Mouse (Mus musculus) left cerebral cortex, postnatal 14 days (tissue): Measurements from ENCODE around the gene Srgap3. TPM values are rescaled to one million over a fixed set of nuclear protein-coding genes. Genes with fewer than 3 reads are reported as not detected.
"Not testable (repeated sequence)": the region's sequence is repeated elsewhere in the genome, so short reads cannot be mapped to it uniquely, and the experiment has no call there.

Experiments used
- DNase-seq, 2 experiments: peaks; one replicate each; pipeline ENCODE4 v3.0.0; 2021 to 2022; ENCODE audit warnings: low spot score in 2 of 2, mixed read lengths in 1 of 2
- intact Hi-C: fragments of 180-260 bp; cut with DNase I; formaldehyde crosslinking; loops from one replicate; pipeline ENCODE4 v1.15.1; 2025
- total RNA-seq, 2 experiments: library from RNA; stranded (reverse); gene quantifications; 2 replicates each; pipeline ENCODE4 v1.2.3; 2021

Srgap3 gene
- total RNA-seq, 2 experiments from 2014 or later, result 212 to 222 TPM

DNA sequence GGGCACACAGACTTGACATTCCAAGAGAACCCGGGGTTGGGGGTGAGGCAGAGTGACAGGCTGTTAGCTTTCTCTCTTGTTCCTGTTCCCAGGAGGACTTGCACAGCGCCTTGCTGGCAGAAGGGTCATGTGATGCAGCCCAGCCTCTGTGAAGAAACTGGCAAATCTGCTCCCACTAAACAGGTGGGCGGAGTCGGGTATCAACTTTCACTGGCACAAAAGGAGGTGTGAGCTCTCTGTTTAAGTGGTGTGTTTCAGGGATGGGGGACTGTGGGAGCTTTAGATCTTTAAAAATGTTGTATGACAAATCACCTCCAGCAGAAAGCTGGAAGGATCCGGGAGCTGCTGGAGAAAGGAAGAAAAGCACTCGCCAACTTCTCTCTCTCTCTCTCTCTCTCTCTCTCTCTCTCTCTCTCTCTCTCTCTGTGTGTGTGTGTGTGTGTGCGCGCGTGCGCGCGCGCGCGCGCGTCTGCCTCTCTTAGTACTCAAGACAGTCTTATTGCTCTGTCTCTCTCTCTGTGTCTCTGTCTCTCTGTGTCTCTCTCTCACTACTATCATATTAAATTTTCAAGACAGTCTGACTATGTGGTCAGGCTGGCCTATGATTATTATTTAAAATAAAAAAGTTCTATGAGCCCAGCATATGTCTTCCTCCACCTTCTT, 218.2 kb downstream of the Srgap3 start:
- intact Hi-C loops, result loop anchor here (5.0 kb wide), 1 partner anchor 198 kb away; no protein-coding TSS in a partner anchor
- peak; percentile 78 to 94 for DNase-seq

GRCm38 (mm10) chr6:112725468-112725867, 221.6 kb downstream of the Srgap3 start:
- DNase-seq, result no peak

DNA sequence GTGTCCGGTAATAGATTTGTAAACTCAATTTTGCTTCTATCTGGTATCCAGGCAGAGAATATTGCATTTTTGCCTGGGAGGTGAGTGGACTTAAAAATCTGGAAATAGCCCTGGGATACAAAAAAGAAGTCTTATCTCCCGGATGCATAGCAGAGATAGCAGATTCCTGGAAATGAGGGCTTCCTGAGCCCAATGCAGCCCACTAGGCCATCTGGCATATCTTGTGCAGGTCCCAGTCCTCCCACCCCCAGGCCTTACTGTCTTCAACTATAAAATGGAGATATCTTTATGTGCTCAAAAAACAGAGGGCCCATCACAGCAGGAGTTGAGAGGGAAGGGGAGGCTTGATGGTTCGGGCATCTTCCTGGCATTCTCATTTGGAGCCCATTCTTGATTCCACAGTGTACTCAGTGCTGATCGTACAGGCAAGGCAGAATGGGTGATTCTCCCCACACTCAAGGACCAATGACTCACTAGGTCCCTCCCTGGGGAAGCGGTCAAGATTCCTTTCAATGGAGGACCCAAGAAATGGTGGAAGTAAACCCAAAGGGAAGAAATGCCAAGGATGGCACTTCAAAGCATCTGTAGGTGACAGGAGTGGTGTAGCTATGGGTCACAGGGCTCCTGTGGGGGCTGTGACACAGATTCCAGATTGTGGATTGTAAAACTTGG, 226.5 kb downstream of the Srgap3 start:
- DNase-seq, result no peak
- intact Hi-C loops, result no loop called here

More at GRCm38 (mm10) chr6:112725468-112725867, 221.6 kb downstream of the Srgap3 start:
- intact Hi-C loops, result loop anchor here (5.0 kb wide), 1 partner anchor 202 kb away; no protein-coding TSS in a partner anchor

DNA sequence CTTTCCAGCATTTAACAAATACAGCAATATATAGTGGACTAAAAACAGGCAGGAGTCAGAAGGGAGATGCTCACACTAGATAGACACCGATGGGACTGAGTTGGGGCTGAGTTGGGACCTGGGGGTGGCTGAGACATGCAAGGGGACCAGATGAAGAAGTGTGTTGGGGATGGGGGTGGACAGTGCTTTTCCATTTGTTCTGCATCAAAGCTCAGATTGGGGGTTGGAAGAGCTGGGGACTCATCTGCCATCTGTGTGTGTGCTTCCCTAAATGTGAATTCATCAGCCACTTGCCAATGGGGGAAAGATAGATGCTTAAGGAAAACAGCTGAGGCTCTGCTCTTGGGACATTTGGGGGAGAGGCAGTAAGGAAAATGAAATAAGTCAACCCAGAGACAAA, 227.1 kb downstream of the Srgap3 start:
- peak; percentile 39 to 61 for DNase-seq
- intact Hi-C loops, result loop anchor here (5.0 kb wide), 2 partner anchors 62 to 282 kb away; no protein-coding TSS in a partner anchor

- peak in 1 of 2 experiments; percentile 43 for DNase-seq
- intact Hi-C loops, result loop anchor here (5.0 kb wide), 2 partner anchors 65 to 285 kb away; no protein-coding TSS in a partner anchor
Observed at GRCm38 (mm10) chr6:112717168-112717567, 229.9 kb downstream of the Srgap3 start.

GRCm38 (mm10) chr6:112713951-112714350, 233.1 kb downstream of the Srgap3 start:
- intact Hi-C loops, result no loop called here
- DNase-seq, result no peak

- DNase-seq, result not testable (repeated sequence)
- intact Hi-C loops, result loop anchor here (5.0 kb wide), 1 partner anchor 300 kb away; no protein-coding TSS in a partner anchor
Observed at GRCm38 (mm10) chr6:112702296-112702695, 244.8 kb downstream of the Srgap3 start.

DNA sequence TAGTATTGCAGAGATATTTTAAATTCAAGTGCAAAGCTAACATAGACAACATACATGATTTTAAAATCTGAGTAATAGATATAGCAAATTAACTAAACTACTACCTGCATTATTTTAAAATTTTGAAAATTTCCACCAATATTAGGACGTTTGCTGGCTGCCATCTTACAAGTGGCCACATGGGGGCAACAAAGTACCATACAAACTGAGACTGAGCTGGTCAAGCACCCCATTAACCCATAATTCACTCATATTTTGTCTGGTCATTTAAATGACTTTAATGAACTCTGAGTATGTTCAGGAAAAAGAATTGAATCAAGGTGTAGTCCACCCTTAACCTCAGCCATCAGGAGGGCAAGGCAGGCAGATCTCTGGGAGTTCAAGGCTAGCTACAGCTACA, 246.7 kb downstream of the Srgap3 start:
- intact Hi-C loops, result loop anchor here (5.0 kb wide), 1 partner anchor 302 kb away; no protein-coding TSS in a partner anchor
- DNase-seq, result peak in 1 of 2 experiments; percentile 69

- no peak for DNase-seq
- intact Hi-C loops, result loop anchor here (10.0 kb wide), 1 partner anchor 606 kb away; the partner anchor contains the start of gene Brpf1
Observed at GRCm38 (mm10) chr6:112699115-112699514, 248.0 kb downstream of the Srgap3 start.

- peak; percentile 78 to 87 for DNase-seq
- intact Hi-C loops, result loop anchor here (10.0 kb wide), 1 partner anchor 608 kb away; the partner anchor contains the start of gene Brpf1
Observed at GRCm38 (mm10) chr6:112696056-112696950, 250.8 kb downstream of the Srgap3 start, which contains the start of gene Rad18. TSS of gene Rad18 (minus strand) at chr6:112696686.

DNA sequence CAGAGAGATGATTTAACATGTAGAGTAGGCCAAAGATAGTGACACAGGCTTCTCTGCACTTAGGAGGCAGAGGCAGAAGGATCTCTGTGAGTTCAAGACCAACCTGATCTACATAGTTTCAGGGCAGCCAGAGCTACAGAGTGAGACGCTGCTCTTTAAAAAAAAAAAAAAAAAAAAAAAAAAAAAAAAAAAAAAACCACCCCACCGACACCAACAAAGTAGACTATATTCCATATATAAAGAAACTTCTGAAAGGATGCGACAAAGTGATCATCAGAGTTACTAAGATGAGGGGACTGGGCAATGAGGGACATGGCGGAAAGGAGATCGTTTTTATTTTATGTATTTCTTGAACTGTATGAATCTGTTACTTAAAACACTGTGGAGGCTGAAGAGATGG, 252.6 kb downstream of the Srgap3 start:
- intact Hi-C loops, result loop anchor here (5.0 to 10.0 kb wide), 2 partner anchors 202 to 610 kb away; partner anchors contain the start of gene Brpf1
- DNase-seq, result no peak

DNA sequence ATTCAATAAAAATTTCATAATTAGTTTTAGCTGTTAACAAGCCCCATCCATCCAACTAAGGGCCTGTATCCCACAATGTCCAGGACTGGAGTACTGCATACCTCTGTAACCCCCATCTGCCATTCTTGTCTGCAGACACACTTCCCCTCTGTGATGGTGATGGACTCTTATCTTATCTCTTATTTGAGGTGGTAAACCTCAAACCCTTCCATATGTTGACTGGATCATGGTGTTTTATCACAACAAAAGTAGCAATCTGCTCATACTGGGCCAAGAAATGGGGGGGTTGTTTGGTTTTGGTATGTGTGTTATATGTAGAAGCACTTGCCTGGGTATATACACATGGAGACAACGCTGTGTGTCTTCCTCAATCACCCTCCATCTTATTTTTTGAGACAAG, 255.5 kb downstream of the Srgap3 start:
- DNase-seq, result no peak
- intact Hi-C loops, result loop anchor here (5.0 to 10.0 kb wide), 2 partner anchors 199 to 613 kb away; partner anchors contain the start of gene Brpf1

- intact Hi-C loops, result no loop called here
- no peak for DNase-seq
Observed at GRCm38 (mm10) chr6:112688033-112688432, 259.0 kb downstream of the Srgap3 start.

GRCm38 (mm10) chr6:112686485-112686884, 260.6 kb downstream of the Srgap3 start:
- no peak for DNase-seq
- intact Hi-C loops, result no loop called here

- DNase-seq, result no peak
- intact Hi-C loops, result no loop called here
Observed at GRCm38 (mm10) chr6:112684065-112684464, 263.0 kb downstream of the Srgap3 start.
